Mouse (Mus musculus) heart, adult 9 months (tissue): Measurements from ENCODE around the gene Actg1.
"Not testable (repeated sequence)": the region's sequence is repeated elsewhere in the genome, so short reads cannot be mapped to it uniquely, and the experiment has no call there.

Experiments
- DNase-seq, 2 experiments: peaks; one replicate each; pipeline ENCODE4 v3.0.0; 2022; ENCODE audit warnings: low spot score in 2 of 2

The Actg1 gene

GRCm38 (mm10) chr11:120346383-120347034 lies 1.8 kb downstream of the Actg1 start:
- DNase-seq: not testable (repeated sequence)

GRCm38 (mm10) chr11:120345067-120345681 lies 3.2 kb downstream of the Actg1 start:
- no peak for DNase-seq

- no peak for DNase-seq
Measured at GRCm38 (mm10) chr11:120344310-120344920, 3.9 kb downstream of the Actg1 start.

- DNase-seq: no peak
Measured at GRCm38 (mm10) chr11:120343519-120344309, 4.6 kb downstream of the Actg1 start.

GRCm38 (mm10) chr11:120342656-120343160 lies 5.6 kb downstream of the Actg1 start:
- DNase-seq: no peak

- no peak for DNase-seq
Measured at GRCm38 (mm10) chr11:120341661-120342060, 6.7 kb downstream of the Actg1 start.

GRCm38 (mm10) chr11:120339978-120340513 lies 8.3 kb downstream of the Actg1 start:
- no peak for DNase-seq

- no peak for DNase-seq
Measured at GRCm38 (mm10) chr11:120338786-120339185, 9.6 kb downstream of the Actg1 start.

GRCm38 (mm10) chr11:120337447-120337846 lies 10.9 kb downstream of the Actg1 start:
- DNase-seq: no peak

GRCm38 (mm10) chr11:120335431-120336021 lies 12.8 kb downstream of the Actg1 start:
- DNase-seq: no peak

- DNase-seq: no peak
Measured at GRCm38 (mm10) chr11:120320156-120320555, 28.2 kb downstream of the Actg1 start.

GRCm38 (mm10) chr11:120319310-120319709 lies 29.0 kb downstream of the Actg1 start:
- DNase-seq: no peak

GRCm38 (mm10) chr11:120317456-120317855 lies 30.9 kb downstream of the Actg1 start:
- no peak for DNase-seq

- no peak for DNase-seq
Measured at GRCm38 (mm10) chr11:120316690-120317254, 31.6 kb downstream of the Actg1 start.

- peak; percentile 95 to 97 for DNase-seq
Measured at GRCm38 (mm10) chr11:120315832-120316689, 32.3 kb downstream of the Actg1 start.

GRCm38 (mm10) chr11:120315416-120315761 lies 33.0 kb downstream of the Actg1 start:
- no peak for DNase-seq

GRCm38 (mm10) chr11:120314721-120315415 lies 33.5 kb downstream of the Actg1 start:
- no peak for DNase-seq

- DNase-seq: no peak
Measured at GRCm38 (mm10) chr11:120313906-120314685, 34.2 kb downstream of the Actg1 start.

GRCm38 (mm10) chr11:120312069-120312468 lies 36.3 kb downstream of the Actg1 start:
- no peak for DNase-seq
